Mouse (Mus musculus): Measurements from ENCODE around the gene H2-DMb1. TPM values are rescaled to one million over a fixed set of nuclear protein-coding genes. Genes with fewer than 3 reads are reported as not detected.

H2-DMb1 gene
- polyA plus RNA-seq, 1 experiment = not detected

- no peaks in the 10 kb centered on the region for H3K36me3 ChIP-seq (ENCODE audit: control insufficient read depth, insufficient read depth)
- H3ac ChIP-seq (ENCODE audit: control insufficient read depth, insufficient read length, low read depth) = no peak overlapping the region
- no peak for TF ChIP-seq FOSL1 (IDR thresholded peaks at IDR 0.05; ENCODE audit: insufficient read depth, low read length, poor library complexity, severe bottlenecking)
- no peak for TF ChIP-seq CEBPB (IDR thresholded peaks at IDR 0.05; ENCODE audit: low read depth)
- TF ChIP-seq MAX (IDR thresholded peaks at IDR 0.05) = no peak
- TF ChIP-seq USF1 (IDR thresholded peaks at IDR 0.05; ENCODE audit: low read depth) = no peak
- TF ChIP-seq CTCF (IDR thresholded peaks at IDR 0.05; ENCODE audit: control insufficient read depth, insufficient read depth, insufficient read length) = no peak
- no peaks in the 10 kb centered on the region for H3K79me3 ChIP-seq (ENCODE audit: low read depth)
- peaks cover 68% of the 10 kb centered on the region for H3K27me3 ChIP-seq (ENCODE audit: control insufficient read depth, insufficient read depth, insufficient read length)
- H3K4me3 ChIP-seq (ENCODE audit: insufficient read depth, poor library complexity, severe bottlenecking) = no peak overlapping the region
- H3K79me2 ChIP-seq (ENCODE audit: control insufficient read depth, insufficient read depth) = no peaks in the 10 kb centered on the region
Observed at GRCm38 (mm10) chr17:34193468-34193867, 40.6 kb downstream of the H2-DMb1 start.

GRCm38 (mm10) chr17:34194723-34195122, 41.9 kb downstream of the H2-DMb1 start:
- H3K4me3 ChIP-seq (ENCODE audit: insufficient read depth, poor library complexity, severe bottlenecking) = no peak overlapping the region
- no peaks in the 10 kb centered on the region for H3K79me2 ChIP-seq (ENCODE audit: control insufficient read depth, insufficient read depth)
- H3K79me3 ChIP-seq (ENCODE audit: low read depth) = no peaks in the 10 kb centered on the region
- TF ChIP-seq FOSL1 (IDR thresholded peaks at IDR 0.05; ENCODE audit: insufficient read depth, low read length, poor library complexity, severe bottlenecking) (no peak), MYOD1 (IDR thresholded peaks at IDR 0.05; ENCODE audit: control insufficient read depth, insufficient read length, low read depth) (no peak), MAX (IDR thresholded peaks at IDR 0.05) (no peak), CEBPB (IDR thresholded peaks at IDR 0.05; ENCODE audit: low read depth) (no peak), CTCF (IDR thresholded peaks at IDR 0.05; ENCODE audit: control insufficient read depth, insufficient read depth, insufficient read length) (no peak), USF1 (IDR thresholded peaks at IDR 0.05; ENCODE audit: low read depth) (no peak), MYOG (IDR thresholded peaks at IDR 0.05; ENCODE audit: control insufficient read depth, extremely low read depth, insufficient read length) (no peak)
- peaks cover 72% of the 10 kb centered on the region for H3K27me3 ChIP-seq (ENCODE audit: control insufficient read depth, insufficient read depth, insufficient read length)
- no peak overlapping the region for H3ac ChIP-seq (ENCODE audit: control insufficient read depth, insufficient read length, low read depth)
- H3K36me3 ChIP-seq (ENCODE audit: control insufficient read depth, insufficient read depth) = no peaks in the 10 kb centered on the region

- Histone ChIP-seq H3K4me3 (ENCODE audit: insufficient read depth, poor library complexity, severe bottlenecking) (no peak overlapping the region), H3K27me3 (ENCODE audit: control insufficient read depth, insufficient read depth, insufficient read length) (peaks cover 62% of the 10 kb centered on the region), H3K79me2 (ENCODE audit: control insufficient read depth, insufficient read depth) (no peaks in the 10 kb centered on the region), H3ac (ENCODE audit: control insufficient read depth, insufficient read length, low read depth) (no peak overlapping the region), H3K79me3 (ENCODE audit: low read depth) (no peaks in the 10 kb centered on the region), H3K36me3 (ENCODE audit: control insufficient read depth, insufficient read depth) (no peaks in the 10 kb centered on the region)
- TF ChIP-seq MAX (IDR thresholded peaks at IDR 0.05) (no peak), USF1 (IDR thresholded peaks at IDR 0.05; ENCODE audit: low read depth) (no peak), CTCF (IDR thresholded peaks at IDR 0.05; ENCODE audit: control insufficient read depth, insufficient read depth, insufficient read length) (no peak), CEBPB (IDR thresholded peaks at IDR 0.05; ENCODE audit: low read depth) (no peak), MYOG (IDR thresholded peaks at IDR 0.05; ENCODE audit: control insufficient read depth, extremely low read depth, insufficient read length) (no peak), MYOD1 (IDR thresholded peaks at IDR 0.05; ENCODE audit: control insufficient read depth, insufficient read length, low read depth) (no peak), FOSL1 (IDR thresholded peaks at IDR 0.05; ENCODE audit: insufficient read depth, low read length, poor library complexity, severe bottlenecking) (no peak)
Observed at GRCm38 (mm10) chr17:34196491-34196890, 43.6 kb downstream of the H2-DMb1 start.

GRCm38 (mm10) chr17:34196941-34197894, 44.3 kb downstream of the H2-DMb1 start, which contains the start of gene Psmb8:
Gene Psmb8 (plus strand): TSS chr17:34197721.
- Histone ChIP-seq H3K79me3 (ENCODE audit: low read depth) (no peaks in the 10 kb centered on the region), H3K79me2 (ENCODE audit: control insufficient read depth, insufficient read depth) (no peaks in the 10 kb centered on the region), H3K4me3 (ENCODE audit: insufficient read depth, poor library complexity, severe bottlenecking) (no peak within 1 kb of the TSS), H3K27me3 (ENCODE audit: control insufficient read depth, insufficient read depth, insufficient read length) (peaks cover 57% of the 10 kb centered on the region), H3ac (ENCODE audit: control insufficient read depth, insufficient read length, low read depth) (no peak within 1 kb of the TSS), H3K36me3 (ENCODE audit: control insufficient read depth, insufficient read depth) (no peaks in the 10 kb centered on the region)
- TF ChIP-seq MYOG (IDR thresholded peaks at IDR 0.05; ENCODE audit: control insufficient read depth, extremely low read depth, insufficient read length) (no peak), MYOD1 (IDR thresholded peaks at IDR 0.05; ENCODE audit: control insufficient read depth, insufficient read length, low read depth) (no peak), CEBPB (IDR thresholded peaks at IDR 0.05; ENCODE audit: low read depth) (no peak), FOSL1 (IDR thresholded peaks at IDR 0.05; ENCODE audit: insufficient read depth, low read length, poor library complexity, severe bottlenecking) (no peak), MAX (IDR thresholded peaks at IDR 0.05) (no peak), CTCF (IDR thresholded peaks at IDR 0.05; ENCODE audit: control insufficient read depth, insufficient read depth, insufficient read length) (no peak), USF1 (IDR thresholded peaks at IDR 0.05; ENCODE audit: low read depth) (no peak)

- H3K27me3 ChIP-seq (ENCODE audit: control insufficient read depth, insufficient read depth, insufficient read length) = peaks cover 51% of the 10 kb centered on the region
- no peak overlapping the region for H3K4me3 ChIP-seq (ENCODE audit: insufficient read depth, poor library complexity, severe bottlenecking)
- no peaks in the 10 kb centered on the region for H3K79me2 ChIP-seq (ENCODE audit: control insufficient read depth, insufficient read depth)
- H3K79me3 ChIP-seq (ENCODE audit: low read depth) = no peaks in the 10 kb centered on the region
- TF ChIP-seq CTCF (IDR thresholded peaks at IDR 0.05; ENCODE audit: control insufficient read depth, insufficient read depth, insufficient read length) (no peak), MAX (IDR thresholded peaks at IDR 0.05) (no peak), MYOD1 (IDR thresholded peaks at IDR 0.05; ENCODE audit: control insufficient read depth, insufficient read length, low read depth) (no peak), USF1 (IDR thresholded peaks at IDR 0.05; ENCODE audit: low read depth) (no peak), MYOG (IDR thresholded peaks at IDR 0.05; ENCODE audit: control insufficient read depth, extremely low read depth, insufficient read length) (no peak), CEBPB (IDR thresholded peaks at IDR 0.05; ENCODE audit: low read depth) (no peak), FOSL1 (IDR thresholded peaks at IDR 0.05; ENCODE audit: insufficient read depth, low read length, poor library complexity, severe bottlenecking) (no peak)
- H3K36me3 ChIP-seq (ENCODE audit: control insufficient read depth, insufficient read depth) = no peaks in the 10 kb centered on the region
- no peak overlapping the region for H3ac ChIP-seq (ENCODE audit: control insufficient read depth, insufficient read length, low read depth)
Observed at GRCm38 (mm10) chr17:34197904-34198520, 45.1 kb downstream of the H2-DMb1 start.

All from C2C12 (cell line).